Mouse (Mus musculus) embryo, embryonic 11 days (tissue): Measurements from ENCODE around the gene Tmpo.

Source experiments
- DNase-seq: peaks from one replicate; pipeline ENCODE4 v3.0.0-alpha.2; 2015

Gene Tmpo

DNA sequence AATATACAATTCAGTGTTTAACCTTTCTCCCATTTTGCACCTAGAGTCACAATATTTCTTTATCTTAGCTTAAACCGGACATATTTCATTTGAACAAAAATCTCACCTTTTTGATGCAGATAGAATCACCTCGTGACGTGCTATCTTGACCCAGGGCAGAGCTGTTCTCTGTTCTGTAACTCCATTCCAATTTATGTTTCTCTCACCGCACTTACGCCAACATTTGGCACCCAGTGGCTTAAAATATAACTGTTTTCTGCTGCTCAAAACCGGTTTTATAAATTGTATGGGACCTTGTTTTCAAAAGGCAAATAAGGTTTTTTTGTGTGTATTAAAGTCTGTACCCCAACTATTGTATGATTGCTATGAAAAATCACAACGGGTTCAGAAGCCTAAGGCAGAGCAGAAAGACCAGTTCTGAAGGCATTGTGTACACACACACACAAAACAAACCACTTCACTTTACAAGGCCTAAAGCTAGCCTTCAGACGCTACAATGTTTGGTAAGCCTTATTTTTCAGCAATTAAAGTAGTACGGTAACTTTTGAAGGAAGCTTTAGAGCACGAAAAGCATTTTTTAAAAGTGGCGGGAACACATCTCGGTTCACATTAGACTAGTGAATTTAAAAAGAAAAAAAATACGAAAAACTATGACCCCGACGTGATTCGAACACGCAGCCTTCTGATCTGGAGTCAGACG is at the start of gene Tmpo:
TSS of gene Tmpo (minus strand) at position 555 of the 700 bp plus-strand sequence.
- DNase-seq = peak; percentile 41

DNA sequence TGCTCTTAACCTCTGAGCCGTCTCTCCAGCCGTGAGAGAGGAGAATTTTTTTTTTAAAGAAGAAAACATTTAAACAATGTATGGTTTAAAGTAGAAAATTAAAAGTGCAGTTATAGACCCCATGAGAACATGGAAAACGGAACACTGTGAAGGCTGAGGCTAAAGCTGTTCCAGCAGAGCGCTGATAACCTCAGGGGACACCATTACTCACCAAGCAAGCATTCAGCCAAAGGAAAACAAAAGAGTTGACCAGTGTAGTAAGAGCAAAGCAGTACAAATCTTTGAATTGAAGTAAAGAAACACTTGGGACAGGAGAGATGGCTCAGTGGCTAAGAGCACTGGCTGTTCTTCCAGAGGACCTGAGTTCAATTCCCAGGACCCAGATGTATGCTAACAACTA is 49.3 kb upstream of the Tmpo start:
- DNase-seq = no peak

- DNase-seq = peak; percentile 80
These were observed 48.4 kb upstream of the Tmpo start for GRCm38 (mm10) chr10:91229518-91229961.

- no peak for DNase-seq
These were observed 47.9 kb upstream of the Tmpo start for GRCm38 (mm10) chr10:91228924-91229517.

- DNase-seq = no peak
These were observed 45.9 kb upstream of the Tmpo start for GRCm38 (mm10) chr10:91227034-91227433.

DNA sequence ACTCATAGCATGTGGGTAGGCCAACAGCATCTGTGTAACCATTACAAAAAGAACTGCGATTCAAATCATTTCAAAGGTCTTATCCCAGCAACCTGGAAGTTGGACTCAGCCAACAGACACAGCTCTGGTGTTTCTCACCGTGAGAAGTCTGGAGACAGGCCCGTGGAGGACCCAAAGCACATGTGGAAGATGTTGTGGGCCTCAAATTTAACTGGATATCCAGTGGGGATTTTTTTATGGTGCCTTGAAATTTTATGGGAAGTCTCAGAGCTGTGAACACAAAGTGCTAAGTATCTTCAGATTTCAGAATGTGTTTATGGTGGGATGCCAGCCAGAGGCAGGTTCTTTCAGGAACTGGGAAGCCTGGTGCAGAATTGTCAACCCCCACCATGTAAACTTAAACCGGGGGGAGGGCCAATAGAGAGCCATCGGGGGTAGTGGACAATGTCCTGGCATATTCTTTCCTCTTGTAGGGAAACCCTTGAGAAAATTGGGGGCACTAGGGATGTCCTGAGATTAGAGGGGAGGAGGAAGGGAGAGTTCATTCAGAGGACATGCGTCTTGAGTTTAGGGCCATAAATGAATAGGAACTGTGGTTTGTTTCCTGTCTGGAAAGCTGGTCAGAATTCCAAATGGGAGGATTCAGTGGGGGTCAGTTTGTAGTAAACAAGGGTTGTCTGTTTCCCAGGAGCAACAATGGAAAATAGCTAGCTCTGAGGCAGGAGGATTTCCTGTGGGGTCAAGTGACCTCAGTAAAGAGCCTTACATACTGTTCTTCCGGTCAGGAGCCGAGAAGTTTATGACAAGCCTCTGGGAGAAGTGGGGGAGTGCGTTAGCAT is 41.5 kb upstream of the Tmpo start:
- DNase-seq = no peak

GRCm38 (mm10) chr10:91208899-91209667 is 28.0 kb upstream of the Tmpo start:
- DNase-seq = no peak

DNA sequence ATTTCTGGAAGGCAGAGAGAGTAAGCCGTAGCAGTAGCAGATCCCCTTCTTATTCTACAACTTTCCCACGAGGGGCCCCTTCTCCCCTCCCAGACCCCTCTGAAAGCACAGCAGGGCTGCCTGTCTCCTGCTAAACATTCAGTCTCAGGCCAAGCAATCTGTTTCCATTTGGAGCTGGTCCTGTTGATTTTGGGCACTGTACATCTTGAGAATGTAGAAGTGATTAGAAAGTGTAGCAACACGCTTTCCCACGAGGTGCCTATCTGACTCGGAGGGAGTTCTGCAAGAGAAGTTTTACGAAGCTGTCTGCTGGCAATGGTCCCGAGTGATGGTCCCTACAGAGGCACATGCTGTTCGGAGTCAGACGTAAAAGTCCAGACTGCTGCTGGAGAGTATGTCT is 27.3 kb upstream of the Tmpo start:
- DNase-seq = no peak

DNA sequence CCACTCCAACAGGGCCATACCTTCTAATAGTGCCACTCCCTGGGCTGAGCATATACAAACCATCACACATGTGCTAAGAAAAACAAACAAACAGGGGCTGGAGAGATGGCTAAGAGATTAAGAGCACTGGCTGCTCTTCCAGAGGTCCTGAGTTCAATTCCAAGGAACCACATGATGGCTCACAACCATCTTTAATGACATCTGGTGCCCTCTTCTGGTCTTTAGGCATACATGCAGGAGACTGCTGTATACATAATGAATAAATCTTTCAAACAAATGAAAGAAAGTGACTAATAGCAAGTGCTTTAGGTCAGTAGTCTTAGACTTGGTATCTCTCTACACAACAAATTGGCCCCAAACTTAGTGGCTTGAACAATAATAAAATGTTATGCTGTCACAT is 26.2 kb upstream of the Tmpo start:
- DNase-seq = no peak

DNA sequence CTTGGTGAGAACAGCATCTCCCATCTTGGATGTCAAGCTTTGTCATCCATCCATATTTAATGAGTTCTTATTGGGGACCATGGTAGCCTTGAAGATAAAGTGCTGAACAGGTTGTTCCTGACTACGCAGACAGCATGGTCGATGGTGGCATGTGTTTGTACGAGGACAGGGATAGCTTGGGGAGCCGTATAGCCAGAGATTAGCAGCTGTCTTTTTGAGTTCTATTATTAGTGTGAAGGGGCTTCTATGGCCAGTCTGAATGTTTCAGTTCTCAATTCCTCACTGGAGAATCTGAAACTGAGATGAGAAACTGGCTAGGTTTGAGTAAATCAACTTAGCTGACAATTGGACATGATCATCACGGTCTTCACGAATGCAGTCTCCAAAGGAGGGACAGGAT is 24.5 kb upstream of the Tmpo start:
- DNase-seq = no peak

- no peak for DNase-seq
These were observed 19.5 kb upstream of the Tmpo start for GRCm38 (mm10) chr10:91200581-91200980.

DNA sequence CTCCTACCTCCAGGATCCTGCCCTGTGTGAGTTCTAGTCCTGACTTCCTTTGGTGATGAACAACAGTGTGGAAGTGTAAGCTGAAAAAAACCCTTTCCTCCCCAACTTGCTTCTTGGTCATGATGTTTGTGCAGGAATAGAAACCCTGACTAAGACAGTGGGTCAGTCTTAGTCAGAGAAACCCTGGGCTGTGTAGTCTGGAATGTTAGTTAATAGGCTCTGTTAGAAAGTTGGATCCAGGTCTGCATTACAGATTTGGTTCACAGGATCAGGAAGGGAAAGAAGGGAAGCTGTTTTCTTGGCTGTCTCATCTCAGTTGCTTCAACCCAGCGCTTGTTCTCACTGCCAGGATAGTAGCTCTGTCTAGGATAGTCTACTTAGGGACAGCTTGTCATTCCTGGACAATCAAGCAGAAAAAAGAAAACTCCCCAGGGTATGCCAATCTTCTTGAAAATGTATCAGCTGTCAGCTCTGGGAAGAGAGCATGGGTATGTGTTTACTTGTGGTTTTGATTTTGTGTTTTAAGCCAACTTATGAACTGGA is 18.2 kb upstream of the Tmpo start:
- DNase-seq = no peak

DNA sequence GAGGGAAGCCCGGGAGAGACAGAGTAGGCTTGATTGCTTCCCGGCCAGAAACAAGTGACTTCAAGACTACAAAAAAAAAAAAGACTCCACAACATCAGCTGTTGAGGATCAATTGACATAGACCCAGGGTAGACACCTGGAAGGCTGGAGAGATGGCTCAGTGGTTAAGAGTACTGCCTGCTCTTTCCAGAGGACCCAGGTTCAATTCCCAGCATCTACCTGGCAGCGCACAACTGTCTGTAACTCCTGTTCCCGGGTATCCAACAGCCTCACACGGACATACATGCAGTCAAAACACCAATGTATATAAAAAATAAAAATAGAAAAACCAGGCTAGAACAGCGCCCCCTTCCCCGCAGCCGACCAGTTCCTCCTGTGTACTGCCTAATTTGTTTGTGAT is 16.6 kb upstream of the Tmpo start:
- DNase-seq = no peak

DNA sequence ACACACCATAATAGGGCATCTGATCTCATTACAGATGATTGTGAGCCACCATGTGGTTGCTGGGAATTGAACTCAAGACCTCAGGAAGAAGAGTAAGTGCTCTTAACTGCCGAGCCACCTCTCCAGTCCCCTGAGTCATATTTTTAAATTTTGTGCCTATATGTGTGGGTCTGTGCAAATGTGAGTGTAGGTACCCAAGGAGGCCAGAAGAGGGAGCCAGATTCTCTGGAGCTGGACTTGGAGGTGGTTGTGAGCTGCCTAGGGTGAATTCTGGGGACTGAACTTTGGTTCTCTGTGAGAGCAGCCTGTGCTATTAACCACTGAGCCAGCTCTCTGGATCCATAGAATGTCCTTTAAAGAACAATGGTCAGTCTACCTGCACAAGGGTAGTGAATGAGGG is 15.7 kb upstream of the Tmpo start:
- no peak for DNase-seq

GRCm38 (mm10) chr10:91195680-91196079 is 14.6 kb upstream of the Tmpo start:
- DNase-seq = no peak

GRCm38 (mm10) chr10:91195091-91195490 is 14.0 kb upstream of the Tmpo start:
- no peak for DNase-seq

- no peak for DNase-seq
These were observed 10.7 kb upstream of the Tmpo start for GRCm38 (mm10) chr10:91191851-91192250.

DNA sequence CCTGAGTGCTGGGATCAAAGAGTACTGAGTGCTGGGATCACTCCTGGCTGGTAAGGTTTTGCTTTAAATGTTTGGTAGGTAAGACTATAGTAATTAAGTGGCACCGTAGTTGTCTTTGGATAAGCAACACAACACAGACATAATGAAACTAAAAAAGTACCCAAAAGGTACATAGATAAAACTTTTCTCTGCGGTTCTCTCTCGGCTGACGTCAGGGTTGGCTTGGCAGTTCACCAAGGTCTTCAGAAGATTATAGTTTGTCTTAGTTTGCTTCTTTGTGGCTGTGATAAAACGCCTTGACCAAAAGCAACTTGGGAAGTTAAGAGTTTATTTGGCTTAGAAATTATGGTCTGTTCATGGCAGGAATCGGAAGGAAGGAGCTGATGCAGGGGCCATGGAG is 8.4 kb upstream of the Tmpo start:
- DNase-seq = no peak

DNA sequence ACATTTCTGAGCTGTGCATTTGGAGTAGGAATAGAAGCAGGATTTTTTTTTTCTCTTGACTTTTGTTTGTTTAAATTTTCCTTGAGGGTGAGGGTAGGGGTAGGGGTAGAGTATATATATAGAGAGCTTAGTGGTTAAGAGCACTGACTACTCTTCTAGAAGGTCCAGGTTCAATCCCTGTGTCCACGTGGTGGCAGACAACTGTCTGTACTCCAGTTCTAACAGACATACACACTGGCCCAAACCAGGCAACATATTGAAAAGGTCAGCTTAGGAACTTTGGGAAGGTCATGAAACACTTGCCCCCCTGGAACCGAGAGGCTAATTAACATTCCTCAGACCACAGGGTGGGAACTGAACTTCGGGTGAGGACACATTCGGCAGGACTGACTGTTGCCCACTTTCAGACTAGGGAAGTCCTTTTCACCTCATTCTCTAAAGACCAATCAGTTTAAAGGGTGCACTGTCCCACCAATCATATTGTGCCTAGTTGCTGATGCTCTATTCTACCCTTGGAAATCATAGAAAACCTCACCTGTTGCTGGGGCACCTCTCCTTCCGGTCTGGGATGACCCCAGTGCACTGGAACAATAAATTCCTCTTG is 7.7 kb upstream of the Tmpo start:
- no peak for DNase-seq

- DNase-seq = peak; percentile 93
These were observed 6.8 kb upstream of the Tmpo start for GRCm38 (mm10) chr10:91187872-91188271.

- DNase-seq = peak; percentile 61
These were observed 6.2 kb upstream of the Tmpo start for GRCm38 (mm10) chr10:91187349-91187748.

- no peak for DNase-seq
These were observed 4.6 kb upstream of the Tmpo start for GRCm38 (mm10) chr10:91185721-91186120.
